Mouse (Mus musculus): ENCODE data around the gene Scrt2. TPM values are rescaled to one million over a fixed set of nuclear protein-coding genes. Genes with fewer than 3 reads are reported as not detected.

Gene Scrt2
- polyA plus RNA-seq, 1 experiment from 2014 or later, result 27.8 TPM

DNA sequence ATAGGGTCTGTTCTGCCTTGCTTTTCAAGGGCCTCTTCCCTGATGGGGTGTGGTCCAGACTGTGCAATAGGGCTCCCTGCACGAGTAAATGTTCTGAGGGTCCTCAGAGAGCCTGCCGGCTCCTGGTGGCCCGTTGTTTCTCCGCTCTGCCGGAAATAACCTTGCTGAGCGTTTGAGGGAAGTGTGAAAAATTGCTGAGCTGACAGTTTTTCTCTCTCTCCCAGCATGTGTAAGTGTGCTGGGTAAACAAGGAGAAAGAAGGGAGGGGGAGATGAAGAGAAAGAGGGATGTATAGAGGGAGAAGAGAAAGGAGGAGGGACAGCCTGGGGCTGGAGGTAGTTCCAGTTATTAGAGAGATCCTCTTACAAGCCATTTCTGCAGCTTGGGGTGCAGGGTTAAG lies 3.0 kb downstream of the Scrt2 start:
- Histone ChIP-seq H3K9me3 (no peaks in the 10 kb centered on the region), H3K36me3 (peaks cover 16% of the 10 kb centered on the region), H3K4me2 (peak overlapping the region; percentile 87), H3K27ac (peak overlapping the region; percentile 99), H3K4me1 (replicated peaks) (peaks cover 87% of the 10 kb centered on the region), H3K4me3 (peak overlapping the region; percentile 91), H3K27me3 (0 out of 2 replicates have a peak, but pooled peaks cover 5% of the 10 kb centered on the region), H3K9ac (peak overlapping the region; percentile 99)
- WGBS, result 10% methylated on average over 6 of the region's 6 CpGs
- ATAC-seq (ENCODE audit: low FRiP score), result no peak

DNA sequence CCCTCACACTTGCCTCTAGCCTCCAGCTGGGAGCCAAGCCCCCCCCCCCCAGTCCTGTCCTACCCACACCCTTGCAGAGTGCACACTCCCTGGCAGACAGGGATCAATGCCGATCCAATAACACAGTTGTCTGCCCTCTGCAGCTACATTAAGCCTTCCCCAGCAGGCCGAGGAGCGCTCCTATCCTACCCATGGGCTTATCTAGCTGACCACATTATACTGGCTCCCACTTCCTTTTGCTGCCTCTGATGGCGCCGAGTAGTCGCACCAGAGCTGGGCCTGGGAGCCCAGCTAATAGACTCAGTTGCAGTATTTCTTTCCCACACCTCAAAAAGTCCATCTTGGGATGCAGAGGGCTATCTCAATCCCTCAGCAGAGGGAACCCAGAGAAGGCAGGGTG lies 4.1 kb downstream of the Scrt2 start:
- Histone ChIP-seq H3K4me1 (replicated peaks) (peaks cover 88% of the 10 kb centered on the region), H3K36me3 (peaks cover 26% of the 10 kb centered on the region), H3K27ac (peak overlapping the region; percentile 99), H3K4me3 (peak overlapping the region; percentile 91), H3K4me2 (peak overlapping the region; percentile 87), H3K27me3 (0 out of 2 replicates have a peak, but pooled peaks cover 5% of the 10 kb centered on the region), H3K9me3 (no peaks in the 10 kb centered on the region), H3K9ac (peak overlapping the region; percentile 99)
- 71% methylated on average over 6 of the region's 6 CpGs for WGBS
- no peak for ATAC-seq (ENCODE audit: low FRiP score)

DNA sequence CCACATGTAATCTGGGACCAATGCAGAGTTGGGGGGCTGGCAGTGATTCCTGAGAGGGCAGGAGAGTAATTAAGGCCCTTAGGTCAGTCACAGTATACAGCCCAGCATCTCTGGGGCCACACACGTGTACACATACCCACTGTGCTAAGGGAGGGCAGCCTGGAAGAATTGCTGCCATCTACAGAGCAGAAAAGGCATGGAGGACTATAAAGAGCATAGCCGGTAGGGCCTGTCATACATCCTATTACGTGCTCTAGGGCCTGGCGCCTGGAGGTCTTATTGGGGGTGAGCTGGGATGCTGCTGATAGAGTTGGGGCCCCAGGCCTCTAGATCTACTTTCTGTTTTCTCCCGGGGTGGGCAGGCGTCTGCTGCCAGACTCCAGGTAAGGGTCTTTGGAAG lies 5.1 kb downstream of the Scrt2 start:
- 60% methylated on average over 6 of the region's 6 CpGs for WGBS
- Histone ChIP-seq H3K4me2 (peak overlapping the region; percentile 87), H3K27ac (peak overlapping the region; percentile 78), H3K27me3 (0 out of 2 replicates have a peak, but pooled peaks cover 5% of the 10 kb centered on the region), H3K9ac (peak overlapping the region; percentile 99), H3K4me1 (replicated peaks) (peaks cover 91% of the 10 kb centered on the region), H3K9me3 (no peaks in the 10 kb centered on the region), H3K36me3 (peaks cover 30% of the 10 kb centered on the region), H3K4me3 (peak overlapping the region; percentile 30)
- no peak for ATAC-seq (ENCODE audit: low FRiP score)

DNA sequence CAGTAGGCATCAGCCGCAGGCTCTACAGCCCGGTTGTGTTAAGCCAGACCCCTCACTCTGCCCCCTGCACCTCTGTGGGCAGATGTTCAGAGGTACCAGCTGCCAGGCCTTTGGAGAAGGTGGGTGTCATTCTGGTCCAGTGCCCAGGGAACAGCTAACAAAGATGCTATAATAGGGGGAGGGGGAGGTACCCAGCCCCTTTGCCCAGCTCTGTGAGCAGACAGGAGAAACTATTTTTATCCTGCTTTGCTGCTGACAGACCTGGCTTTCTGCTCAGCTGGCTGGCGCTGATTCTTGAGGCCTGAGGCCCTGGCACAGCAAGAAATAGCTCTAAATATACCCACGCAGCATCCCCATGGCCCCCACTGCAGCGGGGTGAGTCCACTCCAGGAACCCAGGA lies 5.8 kb downstream of the Scrt2 start:
- H3K9ac ChIP-seq, result peak overlapping the region; percentile 99
- no peak for ATAC-seq (ENCODE audit: low FRiP score)
- H3K4me2 ChIP-seq, result peak overlapping the region; percentile 87
- no peaks in the 10 kb centered on the region for H3K9me3 ChIP-seq
- H3K4me3 ChIP-seq, result peak overlapping the region; percentile 30
- peak overlapping the region; percentile 78 for H3K27ac ChIP-seq
- 0 out of 2 replicates have a peak, but pooled peaks cover 5% of the 10 kb centered on the region for H3K27me3 ChIP-seq
- peaks cover 93% of the 10 kb centered on the region for H3K4me1 ChIP-seq (replicated peaks)
- peaks cover 30% of the 10 kb centered on the region for H3K36me3 ChIP-seq
- WGBS, result 63% methylated on average over 5 of the region's 5 CpGs

DNA sequence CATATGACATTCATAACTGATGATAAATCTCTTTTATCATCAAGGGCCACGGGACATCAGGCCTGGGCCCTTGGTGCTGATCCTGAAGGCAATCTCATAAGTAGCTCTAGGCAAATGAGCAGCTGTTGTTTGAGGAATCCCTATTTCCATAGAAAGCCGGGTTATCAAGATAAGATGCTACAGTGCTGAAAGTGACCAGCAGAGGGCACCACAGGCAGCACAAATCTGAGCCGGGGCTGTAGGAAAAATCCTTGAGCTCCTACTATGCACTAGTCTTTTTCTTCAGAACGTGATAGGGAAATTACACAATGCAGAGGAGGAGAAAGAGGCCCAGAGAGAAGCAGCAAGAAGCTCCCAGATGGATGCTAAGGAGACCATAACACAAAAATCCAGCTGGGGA lies 7.7 kb downstream of the Scrt2 start:
- Histone ChIP-seq H3K9me3 (no peaks in the 10 kb centered on the region), H3K27me3 (peaks cover 19% of the 10 kb centered on the region), H3K4me1 (replicated peaks) (peaks cover 93% of the 10 kb centered on the region), H3K27ac (no peak overlapping the region; the same call in none of the 2 replicates), H3K4me2 (no peak overlapping the region), H3K9ac (peak overlapping the region; percentile 29; the same call in 1 of the 2 replicates), H3K4me3 (no peak overlapping the region), H3K36me3 (peaks cover 43% of the 10 kb centered on the region)
- WGBS, result 7% methylated on average over 4 of the region's 4 CpGs
- ATAC-seq (ENCODE audit: low FRiP score), result no peak

DNA sequence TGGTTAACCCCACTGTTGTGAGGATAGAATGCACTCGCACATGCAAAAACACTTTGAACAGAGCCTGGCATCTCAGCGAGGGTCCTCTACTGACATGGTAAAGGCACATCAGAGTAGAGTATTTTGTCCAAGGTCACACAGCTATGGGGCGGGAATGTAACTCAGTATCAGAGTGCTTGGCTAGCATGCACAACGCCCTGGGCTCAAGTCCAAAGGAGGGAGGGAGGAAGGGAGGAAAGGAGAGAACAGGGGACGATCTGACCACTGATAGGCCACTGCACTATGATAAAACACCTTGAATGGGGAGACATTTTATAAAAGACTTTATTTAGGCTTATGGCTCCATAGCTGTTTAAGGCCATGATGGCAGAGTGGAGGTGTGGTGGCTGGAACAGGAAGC lies 8.3 kb downstream of the Scrt2 start:
- H3K27ac ChIP-seq, result no peak overlapping the region; the same call in none of the 2 replicates

DNA sequence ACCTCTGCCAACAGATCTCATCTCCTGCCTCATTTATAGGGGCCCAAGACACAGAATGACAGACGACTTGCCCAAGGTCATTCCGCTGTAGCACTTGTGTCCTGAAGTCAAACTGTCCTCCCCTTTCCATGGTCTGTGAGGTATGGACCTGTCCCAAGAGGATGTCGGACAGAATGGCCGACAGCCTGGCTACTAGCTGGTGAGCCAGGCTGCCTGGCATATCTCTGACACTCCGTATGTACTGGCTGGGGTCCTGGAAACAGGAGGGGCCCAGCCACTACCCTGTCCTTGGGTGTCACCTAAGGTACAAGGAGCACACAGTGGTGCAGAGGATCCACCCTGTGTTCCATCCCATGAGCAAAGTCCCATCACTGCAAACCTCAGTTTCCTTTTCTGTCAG lies 9.2 kb downstream of the Scrt2 start:
- H3K27ac ChIP-seq, result peak overlapping the region; percentile 67
- ATAC-seq (ENCODE audit: low FRiP score), result no peak

More for the DNA sequence above, 8.3 kb downstream of the Scrt2 start:
- H3K4me3 ChIP-seq, result no peak overlapping the region
- H3K9ac ChIP-seq, result peak overlapping the region; percentile 29; the same call in 1 of the 2 replicates
- no peaks in the 10 kb centered on the region for H3K9me3 ChIP-seq
- 83% methylated on average over 5 of the region's 5 CpGs for WGBS
- peaks cover 24% of the 10 kb centered on the region for H3K27me3 ChIP-seq
- no peak for ATAC-seq (ENCODE audit: low FRiP score)
- no peak overlapping the region for H3K4me2 ChIP-seq
- peaks cover 92% of the 10 kb centered on the region for H3K4me1 ChIP-seq (replicated peaks)
- H3K36me3 ChIP-seq, result peaks cover 45% of the 10 kb centered on the region

DNA sequence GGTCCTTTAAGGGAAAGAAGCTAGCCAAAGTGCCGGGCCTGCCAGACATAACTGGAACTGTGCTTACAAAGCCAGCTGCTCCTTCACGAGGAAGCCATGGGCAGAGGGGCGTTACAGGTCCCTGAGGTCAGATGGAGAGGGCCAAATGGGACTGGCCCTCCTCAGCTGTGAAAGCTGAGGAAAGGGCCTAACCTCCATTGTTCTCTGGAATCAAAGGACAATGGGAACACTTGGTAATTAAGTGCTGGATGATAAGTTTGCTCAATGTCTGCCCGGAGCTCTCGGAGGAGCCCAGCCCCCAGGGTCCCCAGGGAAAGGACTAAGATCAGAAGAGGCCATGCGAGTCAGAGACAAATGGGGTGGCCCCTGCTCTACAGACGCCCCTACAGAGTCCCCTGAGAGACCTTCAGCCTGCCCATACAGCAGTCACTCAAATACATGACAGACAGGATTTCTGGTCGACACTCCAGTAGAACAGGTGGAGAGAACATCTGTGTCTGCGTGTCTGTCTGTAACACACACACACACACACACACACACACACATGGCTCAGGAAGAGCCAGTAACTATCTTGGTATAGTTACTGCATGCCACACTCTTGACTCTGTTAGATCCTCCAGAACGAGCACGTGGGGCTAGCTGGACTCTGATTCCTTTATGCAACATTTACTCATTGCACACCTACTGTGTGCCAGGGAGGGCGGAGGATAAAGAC lies 10.2 kb downstream of the Scrt2 start:
- Histone ChIP-seq H3K9ac (peak overlapping the region; percentile 58), H3K36me3 (peaks cover 44% of the 10 kb centered on the region), H3K4me2 (peak overlapping the region; percentile 24), H3K4me3 (no peak overlapping the region), H3K27ac (peak overlapping the region; percentile 67), H3K27me3 (peaks cover 32% of the 10 kb centered on the region), H3K9me3 (no peaks in the 10 kb centered on the region), H3K4me1 (replicated peaks) (peaks cover 91% of the 10 kb centered on the region)
- 15% methylated on average over 12 of the region's 12 CpGs for WGBS
- no peak for ATAC-seq (ENCODE audit: low FRiP score)

More for the DNA sequence above, 9.2 kb downstream of the Scrt2 start:
- Histone ChIP-seq H3K4me1 (replicated peaks) (peaks cover 92% of the 10 kb centered on the region), H3K27me3 (peaks cover 32% of the 10 kb centered on the region), H3K4me3 (no peak overlapping the region), H3K36me3 (peaks cover 45% of the 10 kb centered on the region), H3K9ac (peak overlapping the region; percentile 58; the same call in 1 of the 2 replicates), H3K9me3 (no peaks in the 10 kb centered on the region), H3K4me2 (peak overlapping the region; percentile 24; the same call in 1 of the 2 replicates)
- 78% methylated on average over 5 of the region's 5 CpGs for WGBS

DNA sequence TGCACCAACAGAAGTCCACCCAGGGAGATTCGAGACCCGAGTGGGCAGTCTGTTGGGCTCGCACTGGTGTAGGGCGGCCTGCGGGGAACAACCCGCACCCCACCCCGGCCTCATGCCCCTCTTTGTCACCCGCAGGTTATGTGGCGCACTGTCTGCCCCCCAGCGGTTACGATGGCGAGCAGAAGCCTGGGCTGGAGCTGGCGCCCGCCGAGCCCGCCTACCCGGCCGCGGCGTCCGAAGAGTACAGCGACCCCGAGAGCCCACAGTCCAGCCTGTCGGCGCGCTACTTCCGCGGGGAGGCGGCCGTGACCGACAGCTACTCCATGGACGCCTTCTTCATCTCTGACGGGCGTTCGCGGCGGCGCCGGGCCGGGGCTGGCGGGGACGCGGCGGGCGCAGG lies 11.6 kb downstream of the Scrt2 start:
- H3K27me3 ChIP-seq, result peaks cover 32% of the 10 kb centered on the region
- WGBS, result 6% methylated on average over 40 of the region's 45 CpGs
- peak overlapping the region; percentile 28 for H3K4me3 ChIP-seq
- peak overlapping the region; percentile 59 for H3K9ac ChIP-seq
- ATAC-seq (ENCODE audit: low FRiP score), result 0 out of 2 replicates have a peak, but pooled peaks have one; percentile 1
- H3K27ac ChIP-seq, result peak overlapping the region; percentile 70
- H3K36me3 ChIP-seq, result peaks cover 38% of the 10 kb centered on the region
- H3K4me2 ChIP-seq, result peak overlapping the region; percentile 45
- H3K9me3 ChIP-seq, result no peaks in the 10 kb centered on the region
- H3K4me1 ChIP-seq (replicated peaks), result peaks cover 90% of the 10 kb centered on the region

DNA sequence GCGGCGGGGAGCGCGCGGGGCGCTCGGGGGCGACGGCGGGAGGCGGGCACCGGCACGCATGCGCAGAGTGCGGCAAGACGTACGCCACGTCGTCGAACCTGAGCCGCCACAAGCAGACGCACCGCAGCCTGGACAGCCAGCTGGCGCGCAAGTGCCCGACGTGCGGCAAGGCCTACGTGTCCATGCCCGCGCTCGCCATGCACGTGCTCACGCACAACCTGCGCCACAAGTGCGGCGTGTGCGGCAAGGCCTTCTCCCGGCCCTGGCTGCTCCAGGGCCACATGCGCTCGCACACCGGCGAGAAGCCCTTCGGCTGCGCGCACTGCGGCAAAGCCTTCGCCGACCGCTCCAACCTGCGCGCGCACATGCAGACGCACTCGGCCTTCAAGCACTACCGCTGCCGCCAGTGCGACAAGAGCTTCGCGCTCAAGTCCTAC lies 12.0 kb downstream of the Scrt2 start:
- H3K9ac ChIP-seq, result peak overlapping the region; percentile 59
- peaks cover 34% of the 10 kb centered on the region for H3K36me3 ChIP-seq
- H3K4me3 ChIP-seq, result peak overlapping the region; percentile 28
- H3K4me2 ChIP-seq, result peak overlapping the region; percentile 45
- no peak for ATAC-seq (ENCODE audit: low FRiP score)
- peak overlapping the region; percentile 71 for H3K27ac ChIP-seq
- peaks cover 32% of the 10 kb centered on the region for H3K27me3 ChIP-seq
- H3K4me1 ChIP-seq (replicated peaks), result peaks cover 85% of the 10 kb centered on the region
- H3K9me3 ChIP-seq, result no peaks in the 10 kb centered on the region
- WGBS, result 2% methylated on average over 60 of the region's 60 CpGs

DNA sequence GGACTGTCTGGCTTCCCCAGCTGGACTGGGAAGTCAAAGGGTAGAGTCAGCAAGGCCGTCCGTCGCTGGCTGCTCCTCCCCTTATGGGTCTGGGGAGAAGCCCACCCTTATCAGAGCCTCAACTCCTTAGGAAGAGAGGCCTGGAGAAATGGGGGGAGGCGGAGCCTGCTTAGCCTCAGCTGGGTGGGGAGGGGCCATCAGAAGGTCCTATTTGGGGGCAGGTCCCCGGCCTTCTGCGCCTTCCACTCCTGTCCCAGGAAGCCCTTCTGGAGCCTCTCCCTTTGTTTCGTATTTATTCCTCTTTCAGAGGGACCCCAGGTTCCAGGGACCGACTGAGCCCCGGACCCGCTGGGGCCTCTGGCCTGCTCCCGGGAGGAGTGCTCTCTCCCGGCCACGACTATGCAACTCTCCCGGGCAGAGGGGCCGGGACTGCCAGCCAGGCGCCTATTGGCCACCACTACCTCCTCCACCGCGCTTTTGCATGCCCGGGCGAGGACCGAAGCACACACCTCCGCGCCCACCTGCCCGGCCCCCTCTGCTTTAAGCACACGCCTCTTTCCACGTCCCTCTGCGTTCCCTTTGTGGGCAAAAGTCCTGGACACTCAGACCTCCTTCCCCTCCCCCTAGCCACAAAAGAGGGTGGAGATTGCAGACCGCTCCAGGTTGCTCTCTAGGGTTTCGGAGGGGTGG lies 13.7 kb downstream of the Scrt2 start:
- WGBS, result 3% methylated on average over 29 of the region's 29 CpGs
- H3K27me3 ChIP-seq, result peaks cover 32% of the 10 kb centered on the region
- peak overlapping the region; percentile 80 for H3K27ac ChIP-seq
- no peak for ATAC-seq (ENCODE audit: low FRiP score)
- peak overlapping the region; percentile 25; the same call in 1 of the 2 replicates for H3K4me2 ChIP-seq
- peaks cover 74% of the 10 kb centered on the region for H3K4me1 ChIP-seq (replicated peaks)
- H3K9ac ChIP-seq, result peak overlapping the region; percentile 59
- 0 out of 2 replicates have a peak overlapping the region, but pooled peaks have one; percentile 2 for H3K4me3 ChIP-seq
- H3K9me3 ChIP-seq, result no peaks in the 10 kb centered on the region
- peaks cover 23% of the 10 kb centered on the region for H3K36me3 ChIP-seq

DNA sequence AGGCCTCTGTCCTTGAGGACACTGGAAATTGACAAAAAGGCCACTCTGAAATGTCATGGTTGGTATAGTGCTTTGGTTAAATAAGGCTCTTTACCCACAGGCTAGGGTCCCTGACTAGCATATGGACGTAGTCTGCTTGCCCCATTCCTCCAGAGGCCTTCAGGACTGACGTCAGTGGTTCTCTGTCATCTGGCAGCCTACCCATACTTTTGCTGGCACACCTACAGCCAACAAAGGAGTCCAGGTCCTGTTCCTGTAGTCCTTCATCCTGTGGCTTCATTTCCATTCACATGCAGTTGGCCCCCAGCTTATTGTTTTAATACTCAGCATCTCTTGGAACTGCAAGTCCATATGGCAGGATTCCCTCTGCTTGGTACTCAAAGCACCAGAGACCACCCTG lies 15.6 kb downstream of the Scrt2 start:
- Histone ChIP-seq H3K4me1 (replicated peaks) (peaks cover 61% of the 10 kb centered on the region), H3K4me3 (no peak overlapping the region), H3K4me2 (no peak overlapping the region), H3K9me3 (no peaks in the 10 kb centered on the region), H3K9ac (no peak overlapping the region), H3K27me3 (peaks cover 32% of the 10 kb centered on the region), H3K27ac (peak overlapping the region; percentile 80), H3K36me3 (peaks cover 15% of the 10 kb centered on the region)
- no peak for ATAC-seq (ENCODE audit: low FRiP score)
- WGBS, result 42% methylated on average over 2 of the region's 2 CpGs
